Mouse (Mus musculus): ENCODE measurements at regions not wholly inside any gene's neighbourhood (a gene's known extent, or its start where the extent isn't known, plus 50 kb on each side); places are given as distances from the start of the nearest gene placed in this dataset.

- no peak for TF ChIP-seq POLR2A (IDR thresholded peaks at IDR 0.05; ENCODE audit: low read depth, low read length)
- no peak for TF ChIP-seq CTCF (IDR thresholded peaks at IDR 0.05; ENCODE audit: extremely low read depth, insufficient read depth, insufficient read length, insufficient replicate concordance)
Measured at GRCm38 (mm10) chr5:118353689-118354088, 108.7 kb downstream of the 2410131K14Rik start.
